Mouse (Mus musculus) limb, embryonic 14.5 days (tissue): ENCODE measurements around the gene Myo3b. TPM values are rescaled to one million over a fixed set of nuclear protein-coding genes. Genes with fewer than 3 reads are reported as not detected.

Source experiments
- ATAC-seq: fragments of 200-750 bp; cut with Nextera tagmentation; 2 replicates; pipeline ENCODE4 v1.8.0; 2017; ENCODE audit warnings: low read depth, moderate number of reproducible peaks, moderate TSS enrichment; ENCODE audit not compliant: low FRiP score
- DNase-seq: peaks from one replicate; pipeline ENCODE4 v3.0.0-alpha.2; 2015; ENCODE audit warnings: low spot score
- H3K27ac ChIP-seq: fragments of 300-500 bp; sonication (generic); replicated peaks from 2 replicates; pipeline ENCODE4 v1.5.1; 2014; ENCODE audit warnings: low read depth, mild to moderate bottlenecking, low read length, moderate library complexity, mixed read lengths
- H3K27me3 ChIP-seq: fragments of 300-500 bp; sonication (generic); 2 replicates; pipeline ENCODE4 v1.6.1; 2014; ENCODE audit warnings: low read length, mixed read lengths; ENCODE audit not compliant: control insufficient read depth, insufficient read depth
- H3K36me3 ChIP-seq: fragments of 300-500 bp; sonication (generic); 2 replicates; pipeline ENCODE4 v1.6.1; 2014; ENCODE audit warnings: mild to moderate bottlenecking, low read length, moderate library complexity, mixed read lengths; ENCODE audit not compliant: control insufficient read depth, insufficient read depth
- H3K4me1 ChIP-seq: fragments of 300-500 bp; sonication (generic); 2 replicates; pipeline ENCODE4 v1.6.1; 2014; ENCODE audit warnings: antibody characterized with exemption, low read length, mixed read lengths; ENCODE audit not compliant: control insufficient read depth, insufficient read depth
- H3K4me2 ChIP-seq: fragments of 300-500 bp; sonication (generic); replicated peaks from 2 replicates; pipeline ENCODE4 v1.6.1; 2014; ENCODE audit warnings: low read depth, mild to moderate bottlenecking, low read length, moderate library complexity; ENCODE audit not compliant: severe bottlenecking
- H3K4me3 ChIP-seq: fragments of 300-500 bp; sonication (generic); replicated peaks from 2 replicates; pipeline ENCODE4 v1.5.1; 2014; ENCODE audit warnings: low read length
- H3K9ac ChIP-seq: fragments of 300-500 bp; sonication (generic); 2 replicates; pipeline ENCODE4 v1.6.1; 2014; ENCODE audit warnings: mild to moderate bottlenecking, low read depth, low read length, moderate library complexity; ENCODE audit not compliant: severe bottlenecking
- H3K9me3 ChIP-seq: fragments of 300-500 bp; sonication (generic); 2 replicates; pipeline ENCODE4 v1.6.1; 2016; ENCODE audit warnings: low read length; ENCODE audit not compliant: control insufficient read depth
- POLR2A ChIP-seq: fragments of 200-500 bp; IDR thresholded peaks from 2 replicates; pipeline ENCODE4 v1.8.0; 2012; ENCODE audit warnings: inconsistent platforms, mild to moderate bottlenecking, moderate library complexity, borderline replicate concordance; ENCODE audit not compliant: insufficient read depth, insufficient read length; ENCODE audit errors: extremely low read depth
- WGBS: fragments of 180-500 bp; shearing (Covaris S2); extraction: QIAGEN DNeasy Blood & Tissue Kit; methylation state at CpG from one replicate; pipeline ENCODE4 v1.1.7; 2014; 5-methylcytosine and 5-hydroxymethylcytosine counted together
- polyA plus RNA-seq, 2 experiments: library from polyadenylated mRNA; depleted of rRNA in 1 of 2; stranded (reverse) in 1 of 2; unstranded in 1 of 2; fragments of >200 nt; fragmentation: Nextera tagmentation in 1 of 2; extraction: Ambion mirVana in 1 of 2; gene quantifications; 2 replicates each; pipeline versions ENCODE4 v1.2.1 to v1.2.3; 2012 to 2014

Gene Myo3b
- polyA plus RNA-seq, 2 experiments, result 0.04 TPM; not detected in 1

DNA sequence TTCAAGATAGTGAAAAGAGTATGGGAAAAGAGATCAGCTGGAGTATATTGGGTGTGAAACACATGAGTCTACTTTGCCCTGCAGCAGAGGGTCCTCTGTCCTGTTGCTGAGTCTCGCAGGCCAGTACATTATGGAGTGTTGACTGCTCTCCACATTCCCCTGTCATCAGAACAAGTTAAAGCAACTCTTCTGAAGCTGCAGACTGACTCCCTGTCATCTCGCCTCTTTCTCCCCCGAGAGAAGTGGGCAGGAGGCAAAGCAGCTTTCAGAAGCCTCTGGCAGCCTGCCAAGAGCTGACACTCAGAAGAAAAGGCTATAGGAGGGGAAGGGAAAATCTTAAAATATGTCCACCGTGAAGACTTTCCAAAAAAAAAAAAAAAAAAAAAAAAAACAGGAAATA lies 404.1 kb downstream of the Myo3b start:
- no peak overlapping the region for H3K4me2 ChIP-seq
- H3K9me3 ChIP-seq, result no peaks in the 10 kb centered on the region; the same call in 1 of the 2 replicates
- ATAC-seq (no peak), DNase-seq (peak; percentile 53)
- H3K4me1 ChIP-seq, result peaks cover 8% of the 10 kb centered on the region; the same call in 1 of the 2 replicates
- no peak overlapping the region for H3K4me3 ChIP-seq
- peaks cover 8% of the 10 kb centered on the region; the same call in 1 of the 2 replicates for H3K27me3 ChIP-seq
- TF ChIP-seq POLR2A, result no peak
- H3K27ac ChIP-seq, result no peak overlapping the region
- no peak overlapping the region for H3K9ac ChIP-seq
- WGBS, result 5% methylated on average over 4 of the region's 4 CpGs
- H3K36me3 ChIP-seq, result no peaks in the 10 kb centered on the region

DNA sequence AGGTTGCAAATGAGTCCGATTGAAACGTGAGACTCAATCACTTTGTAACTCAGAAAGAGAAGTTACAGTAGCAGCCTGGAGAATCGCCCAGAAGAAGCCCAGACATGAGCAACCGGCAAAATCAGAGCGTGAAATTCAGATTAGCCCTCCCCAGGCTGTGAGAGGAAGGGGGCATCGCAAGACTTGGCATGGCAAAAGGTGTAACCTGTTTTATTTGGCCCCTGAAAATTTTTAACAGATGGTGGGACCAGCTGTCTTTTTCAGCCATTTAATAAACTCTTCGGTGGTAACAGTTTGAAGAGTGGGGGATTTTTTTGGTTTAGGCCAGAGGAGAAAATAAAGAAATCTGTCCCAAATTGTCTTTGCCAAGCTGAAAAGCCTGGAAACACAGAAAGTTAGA lies 405.2 kb downstream of the Myo3b start:
- Histone ChIP-seq H3K27me3 (peaks cover 8% of the 10 kb centered on the region; the same call in 1 of the 2 replicates), H3K9ac (no peak overlapping the region), H3K9me3 (no peaks in the 10 kb centered on the region), H3K4me2 (peak overlapping the region; percentile 26; the same call in 1 of the 2 replicates), H3K4me3 (no peak overlapping the region), H3K27ac (no peak overlapping the region), H3K36me3 (no peaks in the 10 kb centered on the region), H3K4me1 (peaks cover 8% of the 10 kb centered on the region; the same call in 1 of the 2 replicates)
- no peak for ATAC-seq
- DNase-seq, result peak; percentile 30
- no peak for TF ChIP-seq POLR2A
- WGBS, result 3% methylated on average over 7 of the region's 7 CpGs

- ATAC-seq (no peak), DNase-seq (no peak)
- H3K27ac ChIP-seq, result no peak overlapping the region
- H3K36me3 ChIP-seq, result no peaks in the 10 kb centered on the region
- H3K27me3 ChIP-seq, result no peaks in the 10 kb centered on the region
- H3K4me3 ChIP-seq, result peak overlapping the region; percentile 14; the same call in 1 of the 2 replicates
- TF ChIP-seq POLR2A, result no peak
- H3K9ac ChIP-seq, result no peak overlapping the region
- WGBS, result 5% methylated on average over 12 of the region's 12 CpGs
- no peaks in the 10 kb centered on the region for H3K9me3 ChIP-seq
- H3K4me2 ChIP-seq, result peak overlapping the region; percentile 40
- no peaks in the 10 kb centered on the region for H3K4me1 ChIP-seq
Observed at GRCm38 (mm10) chr2:70456205-70456604, 417.3 kb downstream of the Myo3b start.

GRCm38 (mm10) chr2:70463606-70464005 lies 424.7 kb downstream of the Myo3b start:
- H3K27ac ChIP-seq, result no peak overlapping the region
- WGBS, result 81% methylated on average over 1 of the region's 1 CpGs
- H3K4me2 ChIP-seq, result no peak overlapping the region
- DNase-seq (no peak), ATAC-seq (no peak)
- no peaks in the 10 kb centered on the region for H3K4me1 ChIP-seq
- no peaks in the 10 kb centered on the region for H3K9me3 ChIP-seq
- H3K4me3 ChIP-seq, result no peak overlapping the region
- no peaks in the 10 kb centered on the region for H3K27me3 ChIP-seq
- no peak for TF ChIP-seq POLR2A
- H3K9ac ChIP-seq, result no peak overlapping the region
- no peaks in the 10 kb centered on the region for H3K36me3 ChIP-seq

- Histone ChIP-seq H3K4me1 (peaks cover 19% of the 10 kb centered on the region), H3K27me3 (peaks cover 66% of the 10 kb centered on the region), H3K9ac (no peak overlapping the region), H3K4me3 (no peak overlapping the region), H3K9me3 (no peaks in the 10 kb centered on the region), H3K4me2 (no peak overlapping the region), H3K36me3 (no peaks in the 10 kb centered on the region), H3K27ac (no peak overlapping the region)
- DNase-seq (no peak), ATAC-seq (no peak)
- WGBS, result 16% methylated on average over 5 of the region's 5 CpGs
- no peak for TF ChIP-seq POLR2A
Observed at GRCm38 (mm10) chr2:70471136-70471535, 432.2 kb downstream of the Myo3b start.
